Mouse (Mus musculus) stomach, postnatal 0 days (tissue): ENCODE measurements around the gene Copb1.

Source experiments
- CTCF ChIP-seq: IDR thresholded peaks from 2 replicates; pipeline ENCODE4 v1.5.1; 2016; ENCODE audit warnings: antibody characterized with exemption, low read depth, mild to moderate bottlenecking, moderate library complexity
- EP300 ChIP-seq: optimal IDR thresholded peaks from 2 replicates; pipeline ENCODE3; 2016; ENCODE audit warnings: antibody characterized with exemption

DNA sequence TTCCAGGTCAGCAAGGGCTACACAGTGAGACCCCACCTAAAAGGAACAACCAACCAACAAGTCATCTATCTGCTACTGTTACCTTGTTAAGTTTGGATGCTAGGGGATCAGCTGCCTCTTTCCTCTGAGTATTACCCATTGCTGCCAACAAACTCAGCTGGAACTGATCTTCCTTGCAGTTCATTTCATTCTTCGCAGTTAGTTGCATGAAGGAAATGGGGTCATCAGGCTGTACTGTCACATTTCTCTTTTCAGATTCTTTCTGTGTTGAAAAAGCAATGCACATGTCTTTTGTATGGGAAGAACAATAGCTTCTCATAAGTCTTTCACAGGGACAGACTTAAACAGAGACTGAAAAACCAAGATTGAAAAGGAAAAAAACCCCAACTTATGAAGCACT, 28.0 kb downstream of the Copb1 start:
- no peak for TF ChIP-seq CTCF
- TF ChIP-seq EP300: no peak
